Mouse (Mus musculus) hindbrain, embryonic 13.5 days (tissue): ENCODE results near the gene Rin3. TPM values are rescaled to one million over a fixed set of nuclear protein-coding genes. Genes with fewer than 3 reads are reported as not detected.

Experiments used
- ATAC-seq: fragments of 200-750 bp; cut with Nextera tagmentation; 2 replicates; pipeline ENCODE4 v1.8.0; 2017; ENCODE audit warnings: moderate TSS enrichment; ENCODE audit not compliant: low FRiP score
- H3K27ac ChIP-seq: fragments of 300-500 bp; sonication (generic); 2 replicates; pipeline ENCODE4 v1.5.1; 2015; ENCODE audit warnings: inconsistent platforms, mild to moderate bottlenecking, moderate library complexity
- H3K27me3 ChIP-seq: fragments of 300-500 bp; sonication (generic); 2 replicates; pipeline ENCODE4 v1.6.1; 2015; ENCODE audit warnings: mild to moderate bottlenecking, inconsistent platforms
- H3K36me3 ChIP-seq: fragments of 300-500 bp; sonication (generic); 2 replicates; pipeline ENCODE4 v1.6.1; 2015; ENCODE audit warnings: mild to moderate bottlenecking, inconsistent platforms
- H3K4me1 ChIP-seq: fragments of 300-500 bp; sonication (generic); replicated peaks from 2 replicates; pipeline ENCODE4 v1.6.1; 2015; ENCODE audit warnings: inconsistent platforms
- H3K4me2 ChIP-seq: fragments of 300-500 bp; sonication (generic); 2 replicates; pipeline ENCODE4 v1.6.1; 2015; ENCODE audit warnings: inconsistent platforms, mild to moderate bottlenecking, moderate library complexity
- H3K4me3 ChIP-seq: fragments of 300-500 bp; sonication (generic); 2 replicates; pipeline ENCODE4 v1.5.1; 2015; ENCODE audit warnings: mild to moderate bottlenecking, inconsistent platforms
- H3K9ac ChIP-seq: fragments of 300-500 bp; sonication (generic); 2 replicates; pipeline ENCODE4 v1.6.1; 2015; ENCODE audit warnings: mild to moderate bottlenecking, inconsistent platforms
- H3K9me3 ChIP-seq: fragments of 300-500 bp; sonication (generic); 2 replicates; pipeline ENCODE4 v1.6.1; 2016; ENCODE audit warnings: inconsistent platforms
- WGBS: fragments of 180-500 bp; shearing (Covaris S2); methylation state at CpG from one replicate; pipeline ENCODE4 v1.1.7; 2015; 5-methylcytosine and 5-hydroxymethylcytosine counted together
- polyA plus RNA-seq: library from polyadenylated mRNA; unstranded; fragments of >200 nt; fragmentation: Nextera tagmentation; extraction: Ambion mirVana; gene quantifications from 2 replicates; pipeline ENCODE4 v1.2.1, GENCODE M21; 2015

Rin3 gene
- polyA plus RNA-seq, 1 experiment from 2014 or later = 4.2 TPM

DNA sequence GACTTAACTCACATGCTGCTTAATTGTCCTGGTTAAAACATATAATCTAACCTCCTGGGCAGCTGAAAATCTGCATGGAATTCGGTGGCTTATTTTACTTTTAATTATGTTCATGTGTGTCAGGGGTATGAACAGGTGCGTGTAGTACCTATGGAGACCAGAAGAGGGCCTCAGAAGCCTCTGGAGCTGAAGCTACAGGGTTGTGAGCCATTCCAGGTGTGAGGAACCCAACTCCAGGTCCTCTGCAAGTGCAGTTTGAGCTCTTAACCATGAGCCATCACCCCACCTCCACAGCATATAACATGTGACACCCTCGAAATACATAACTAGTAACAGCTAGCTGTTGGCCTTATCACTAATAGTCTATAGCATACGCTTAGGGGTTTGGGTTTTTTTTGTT lies 109.1 kb downstream of the Rin3 start:
- peaks cover 42% of the 10 kb centered on the region for H3K27me3 ChIP-seq
- no peak overlapping the region for H3K27ac ChIP-seq
- H3K4me1 ChIP-seq = peaks cover 10% of the 10 kb centered on the region
- no peak for ATAC-seq
- no peaks in the 10 kb centered on the region for H3K9me3 ChIP-seq
- no peak overlapping the region for H3K4me3 ChIP-seq
- no peak overlapping the region for H3K4me2 ChIP-seq
- H3K9ac ChIP-seq = no peak overlapping the region
- WGBS = 66% methylated on average over 4 of the region's 4 CpGs
- peaks cover 26% of the 10 kb centered on the region for H3K36me3 ChIP-seq

DNA sequence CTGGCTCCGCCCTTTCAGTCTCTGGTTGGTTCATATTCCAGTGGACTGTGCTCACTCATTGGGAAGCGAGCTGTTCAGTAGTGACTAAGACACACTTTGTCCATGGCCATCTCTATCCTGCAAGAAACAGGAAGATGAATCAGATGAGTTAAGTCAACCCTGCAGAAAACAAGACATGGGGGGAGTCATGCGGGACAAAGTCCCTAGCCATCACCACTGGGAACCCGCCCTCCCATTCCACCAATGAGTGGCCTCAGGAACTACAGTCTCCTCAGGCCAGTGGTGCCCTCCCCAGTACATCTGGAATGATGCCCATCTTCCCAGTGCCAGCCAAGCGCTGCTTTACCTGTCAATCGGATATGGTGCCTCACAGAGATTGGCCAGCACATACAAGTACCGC lies 111.6 kb downstream of the Rin3 start:
- H3K4me2 ChIP-seq = no peak overlapping the region

GRCm38 (mm10) chr12:102395537-102395936 lies 112.7 kb downstream of the Rin3 start:
- no peak overlapping the region for H3K9ac ChIP-seq
- H3K27ac ChIP-seq = no peak overlapping the region
- H3K4me1 ChIP-seq = peaks cover 10% of the 10 kb centered on the region
- peaks cover 43% of the 10 kb centered on the region for H3K27me3 ChIP-seq
- no peaks in the 10 kb centered on the region for H3K9me3 ChIP-seq
- no peak overlapping the region for H3K4me2 ChIP-seq
- no peak for ATAC-seq
- WGBS = 64% methylated on average over 9 of the region's 9 CpGs
- no peak overlapping the region for H3K4me3 ChIP-seq
- H3K36me3 ChIP-seq = peaks cover 52% of the 10 kb centered on the region

More for the DNA sequence above, 111.6 kb downstream of the Rin3 start:
- Histone ChIP-seq H3K27me3 (peaks cover 43% of the 10 kb centered on the region), H3K36me3 (peaks cover 44% of the 10 kb centered on the region), H3K4me3 (no peak overlapping the region), H3K9me3 (no peaks in the 10 kb centered on the region), H3K4me1 (peaks cover 10% of the 10 kb centered on the region), H3K27ac (no peak overlapping the region), H3K9ac (no peak overlapping the region)
- WGBS = 93% methylated on average over 7 of the region's 7 CpGs
- ATAC-seq = no peak

DNA sequence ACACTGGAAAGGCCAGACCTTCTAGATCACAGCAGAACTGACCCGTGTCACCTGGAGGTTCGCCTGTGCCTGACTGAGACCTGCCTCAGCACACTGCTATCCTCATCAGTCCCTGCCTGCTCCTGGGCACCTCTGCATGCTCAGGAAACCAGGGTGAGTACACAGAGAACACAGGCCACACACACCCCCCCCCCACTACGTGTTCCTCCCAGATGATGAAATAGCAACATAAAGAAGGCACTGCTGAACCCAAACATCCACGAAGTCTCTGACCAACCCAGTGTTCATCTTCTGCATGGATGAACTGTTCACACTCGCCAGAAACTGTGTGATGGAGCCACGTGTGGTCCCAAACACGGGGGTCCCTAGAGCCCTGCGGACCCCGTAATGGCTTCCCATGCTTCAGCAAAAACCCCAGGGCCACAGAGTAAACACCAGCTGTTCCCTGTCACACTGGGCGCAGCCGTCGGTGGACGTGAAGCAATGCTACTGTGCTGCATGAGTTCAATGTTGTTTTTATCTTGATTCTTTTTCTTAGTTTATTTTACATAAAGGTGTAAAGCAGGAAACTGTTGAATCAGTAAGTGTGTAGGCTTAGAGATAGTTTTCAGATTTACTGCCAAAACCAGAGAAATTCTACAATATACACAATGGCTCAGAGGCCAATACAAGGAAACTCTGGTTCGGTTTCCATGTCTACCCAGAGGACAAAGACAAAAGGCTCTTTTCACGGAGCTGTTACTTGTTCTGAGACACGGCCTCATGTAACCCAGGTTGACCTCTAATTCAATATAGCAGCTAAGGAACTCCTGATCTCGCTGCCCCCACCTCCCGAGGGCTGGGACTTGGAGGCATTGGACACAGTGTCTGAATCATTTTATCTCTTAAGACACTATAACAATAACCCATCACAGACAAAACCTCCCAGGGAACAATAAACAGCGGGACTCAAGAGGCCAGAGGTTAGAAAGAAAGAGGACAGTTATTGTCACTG lies 113.4 kb downstream of the Rin3 start:
- Histone ChIP-seq H3K4me1 (peaks cover 10% of the 10 kb centered on the region), H3K27me3 (peaks cover 41% of the 10 kb centered on the region), H3K4me3 (no peak overlapping the region), H3K9ac (no peak overlapping the region), H3K27ac (no peak overlapping the region; the same call in 1 of the 2 replicates), H3K9me3 (no peaks in the 10 kb centered on the region), H3K36me3 (peaks cover 60% of the 10 kb centered on the region), H3K4me2 (no peak overlapping the region)
- 0 out of 2 replicates have a peak, but pooled peaks have one; percentile 36 for ATAC-seq
- WGBS = 21% methylated on average over 19 of the region's 19 CpGs

- Histone ChIP-seq H3K27me3 (peaks cover 34% of the 10 kb centered on the region), H3K9me3 (no peaks in the 10 kb centered on the region), H3K4me2 (no peak overlapping the region), H3K27ac (no peak overlapping the region), H3K9ac (no peak overlapping the region), H3K36me3 (peaks cover 75% of the 10 kb centered on the region), H3K4me3 (no peak overlapping the region), H3K4me1 (peaks cover 10% of the 10 kb centered on the region)
- 92% methylated on average over 4 of the region's 4 CpGs for WGBS
- no peak for ATAC-seq
These were observed 115.7 kb downstream of the Rin3 start for GRCm38 (mm10) chr12:102398588-102398987.

- Histone ChIP-seq H3K4me3 (no peak overlapping the region), H3K4me2 (no peak overlapping the region), H3K36me3 (peaks cover 8% of the 10 kb centered on the region), H3K9me3 (no peaks in the 10 kb centered on the region), H3K27me3 (no peaks in the 10 kb centered on the region), H3K27ac (no peak overlapping the region), H3K9ac (no peak overlapping the region), H3K4me1 (peaks cover 3% of the 10 kb centered on the region)
- 95% methylated on average over 13 of the region's 13 CpGs for WGBS
- no peak for ATAC-seq
These were observed 130.3 kb downstream of the Rin3 start for GRCm38 (mm10) chr12:102413171-102413570.

DNA sequence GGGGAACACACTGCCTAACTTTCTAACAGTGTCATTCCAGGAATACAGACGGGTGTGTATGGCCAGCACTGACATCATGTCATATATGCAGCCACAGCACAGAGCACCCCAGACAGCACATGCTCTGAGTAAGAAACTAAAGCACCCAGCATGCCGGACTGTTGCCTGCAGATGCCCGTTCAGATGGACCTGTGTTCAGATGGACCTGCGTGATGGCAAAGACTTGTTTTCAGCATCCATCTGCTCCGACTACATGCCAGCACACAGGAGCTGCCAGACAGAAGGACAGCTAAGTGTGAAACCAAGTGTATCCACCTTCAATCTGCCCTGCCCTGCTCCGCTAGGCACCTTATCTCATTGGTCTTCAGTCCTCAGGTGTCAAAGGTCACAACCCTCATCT lies 131.8 kb downstream of the Rin3 start:
- H3K9me3 ChIP-seq = no peaks in the 10 kb centered on the region
- H3K4me3 ChIP-seq = no peak overlapping the region
- H3K4me1 ChIP-seq = peaks cover 6% of the 10 kb centered on the region
- peaks cover 8% of the 10 kb centered on the region for H3K36me3 ChIP-seq
- H3K27ac ChIP-seq = no peak overlapping the region
- 91% methylated on average over 6 of the region's 6 CpGs for WGBS
- no peak overlapping the region for H3K9ac ChIP-seq
- no peak overlapping the region for H3K4me2 ChIP-seq
- H3K27me3 ChIP-seq = no peaks in the 10 kb centered on the region
- no peak for ATAC-seq

- Histone ChIP-seq H3K9me3 (no peaks in the 10 kb centered on the region), H3K4me1 (peaks cover 7% of the 10 kb centered on the region), H3K9ac (no peak overlapping the region), H3K4me2 (no peak overlapping the region), H3K27ac (no peak overlapping the region), H3K27me3 (no peaks in the 10 kb centered on the region), H3K4me3 (no peak overlapping the region), H3K36me3 (peaks cover 8% of the 10 kb centered on the region)
- 60% methylated on average over 7 of the region's 7 CpGs for WGBS
- no peak; the same call in 1 of the 2 replicates for ATAC-seq
These were observed 133.6 kb downstream of the Rin3 start for GRCm38 (mm10) chr12:102416391-102416837.

DNA sequence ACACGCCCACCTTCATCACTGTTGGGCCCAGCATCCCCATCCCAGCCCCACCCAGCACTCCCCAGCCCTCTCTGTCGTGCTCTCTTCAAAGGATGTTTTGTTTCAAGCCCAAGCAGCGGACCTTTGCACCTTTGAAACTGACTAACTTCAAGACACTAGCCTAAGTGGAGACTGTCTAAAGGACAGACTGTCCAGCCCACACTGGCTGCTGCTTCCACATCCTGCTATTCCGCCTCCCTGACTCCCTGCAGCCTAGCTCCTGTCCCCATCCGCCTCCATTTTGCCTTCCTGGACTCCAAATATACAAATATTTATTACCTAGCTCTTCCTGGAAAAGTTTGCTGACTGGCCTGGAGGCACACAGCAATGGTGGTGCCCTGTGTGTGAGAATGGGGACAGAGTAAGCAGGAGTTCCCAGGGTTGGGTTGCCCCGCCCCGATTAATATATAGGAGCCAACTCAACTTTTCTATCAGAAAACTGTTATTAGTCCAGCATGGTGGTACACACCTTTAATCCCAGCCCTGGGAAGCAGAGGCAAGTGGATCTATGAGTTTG lies 134.2 kb downstream of the Rin3 start:
- Histone ChIP-seq H3K27ac (no peak overlapping the region; the same call in 1 of the 2 replicates), H3K36me3 (peaks cover 13% of the 10 kb centered on the region)
- peak; percentile 43; the same call in 1 of the 2 replicates for ATAC-seq

DNA sequence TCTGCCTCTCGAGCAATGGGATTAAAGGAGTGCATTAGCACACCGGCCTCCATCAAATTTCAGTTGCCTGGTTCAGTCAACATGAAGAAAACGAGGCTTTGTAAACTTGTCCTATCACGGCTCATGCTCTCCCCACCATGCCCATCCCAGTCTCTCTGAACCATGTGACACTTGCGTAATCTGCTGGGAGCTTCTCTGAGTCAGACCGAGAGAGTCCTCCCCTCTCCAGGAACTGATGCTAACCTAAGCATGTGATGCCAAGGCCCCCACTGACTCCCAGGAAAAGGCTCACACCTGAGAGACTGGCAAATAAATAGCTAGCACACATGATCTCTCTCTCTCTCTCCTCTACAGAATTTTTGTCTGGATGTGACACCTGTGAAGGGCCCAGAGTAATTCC lies 134.9 kb downstream of the Rin3 start:
- Histone ChIP-seq H3K4me3 (no peak overlapping the region), H3K4me2 (no peak overlapping the region), H3K36me3 (peaks cover 18% of the 10 kb centered on the region), H3K4me1 (peaks cover 7% of the 10 kb centered on the region), H3K27me3 (no peaks in the 10 kb centered on the region), H3K9me3 (no peaks in the 10 kb centered on the region), H3K9ac (no peak overlapping the region), H3K27ac (no peak overlapping the region)
- no peak for ATAC-seq
- WGBS = 95% methylated on average over 6 of the region's 6 CpGs

More for the DNA sequence above, 134.2 kb downstream of the Rin3 start:
- whole genome bisulfite sequencing = 77% methylated on average over 7 of the region's 7 CpGs
- Histone ChIP-seq H3K4me1 (peaks cover 7% of the 10 kb centered on the region), H3K9me3 (no peaks in the 10 kb centered on the region), H3K4me3 (no peak overlapping the region), H3K9ac (no peak overlapping the region), H3K4me2 (no peak overlapping the region), H3K27me3 (no peaks in the 10 kb centered on the region)

- peaks cover 7% of the 10 kb centered on the region for H3K4me1 ChIP-seq
- peak overlapping the region; percentile 53 for H3K27ac ChIP-seq
- H3K4me2 ChIP-seq = no peak overlapping the region
- no peak overlapping the region for H3K9ac ChIP-seq
- peak; percentile 70 for ATAC-seq
- H3K36me3 ChIP-seq = peaks cover 21% of the 10 kb centered on the region
- no peaks in the 10 kb centered on the region for H3K27me3 ChIP-seq
- no peak overlapping the region for H3K4me3 ChIP-seq
- no peaks in the 10 kb centered on the region for H3K9me3 ChIP-seq
- 36% methylated on average over 3 of the region's 3 CpGs for WGBS
These were observed 136.7 kb downstream of the Rin3 start for GRCm38 (mm10) chr12:102419544-102419943.

DNA sequence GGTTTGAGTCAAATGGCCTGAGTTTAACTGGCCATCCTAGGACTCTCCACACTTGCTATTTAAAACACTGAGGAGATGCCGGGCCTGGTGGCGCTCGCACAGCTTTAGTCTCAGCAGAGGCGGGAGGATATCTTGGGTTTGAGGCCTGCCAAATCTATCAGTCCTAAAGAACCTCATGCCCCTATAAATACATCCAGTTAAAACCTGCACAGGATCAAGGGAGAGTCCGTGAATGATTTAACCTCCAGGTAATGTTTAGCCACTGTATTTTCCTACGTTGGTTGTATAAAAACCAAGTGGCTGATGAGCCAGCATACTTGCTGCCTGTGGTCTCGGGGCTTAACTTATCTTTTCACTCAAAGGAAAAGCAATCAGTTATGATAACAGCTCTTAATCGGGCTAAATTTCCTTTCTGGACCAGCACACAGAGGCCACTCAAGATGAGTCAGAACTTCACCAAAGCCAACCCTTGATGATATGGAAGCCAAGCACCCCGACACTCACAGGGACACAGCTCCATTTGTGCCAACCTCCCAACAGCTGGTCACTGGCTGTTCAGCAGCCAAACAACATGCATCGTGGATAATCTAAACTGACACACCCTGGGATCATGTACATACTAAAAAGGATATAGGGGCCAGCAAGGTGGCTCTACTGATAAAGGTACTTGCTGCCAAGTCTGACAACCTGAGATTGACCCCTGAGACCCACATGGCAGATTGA lies 137.5 kb downstream of the Rin3 start:
- Histone ChIP-seq H3K36me3 (peaks cover 21% of the 10 kb centered on the region), H3K9ac (no peak overlapping the region), H3K4me1 (peaks cover 7% of the 10 kb centered on the region), H3K4me2 (no peak overlapping the region), H3K9me3 (no peaks in the 10 kb centered on the region), H3K27ac (peak overlapping the region; percentile 53; the same call in 1 of the 2 replicates), H3K27me3 (no peaks in the 10 kb centered on the region), H3K4me3 (no peak overlapping the region)
- ATAC-seq = no peak
- WGBS = 92% methylated on average over 10 of the region's 10 CpGs
